Mouse (Mus musculus) right cerebral cortex, postnatal 14 days (tissue): Measurements from ENCODE around the gene Epas1.

Experiments
- DNase-seq: peaks from one replicate; pipeline ENCODE4 v3.0.0; 2022

Epas1 gene

GRCm38 (mm10) chr17:86832562-86833327 lies 79.2 kb downstream of the Epas1 start:
- DNase-seq, result no peak

GRCm38 (mm10) chr17:86833945-86834344 lies 80.4 kb downstream of the Epas1 start:
- DNase-seq, result no peak

GRCm38 (mm10) chr17:86839308-86839707 lies 85.8 kb downstream of the Epas1 start:
- no peak for DNase-seq

- DNase-seq, result no peak
Measured at GRCm38 (mm10) chr17:86850700-86851337, 97.3 kb downstream of the Epas1 start.

- no peak for DNase-seq
Measured at GRCm38 (mm10) chr17:86851782-86852181, 98.3 kb downstream of the Epas1 start.

GRCm38 (mm10) chr17:86852591-86853031 lies 99.1 kb downstream of the Epas1 start:
- no peak for DNase-seq

- no peak for DNase-seq
Measured at GRCm38 (mm10) chr17:86870586-86870985, 117.1 kb downstream of the Epas1 start.

GRCm38 (mm10) chr17:86872643-86873042 lies 119.1 kb downstream of the Epas1 start:
- no peak for DNase-seq

GRCm38 (mm10) chr17:86876940-86877339 lies 123.4 kb downstream of the Epas1 start:
- DNase-seq, result no peak

GRCm38 (mm10) chr17:86877747-86878146 lies 124.2 kb downstream of the Epas1 start:
- DNase-seq, result no peak

- DNase-seq, result no peak
Measured at GRCm38 (mm10) chr17:86880056-86880455, 126.6 kb downstream of the Epas1 start.

GRCm38 (mm10) chr17:86880461-86881044 lies 127.1 kb downstream of the Epas1 start:
- DNase-seq, result no peak
